Mouse (Mus musculus): ENCODE measurements around the gene Iqca. TPM values are rescaled to one million over a fixed set of nuclear protein-coding genes. Genes with fewer than 3 reads are reported as not detected.

The Iqca gene
- polyA plus RNA-seq, 1 experiment, result not detected

- no peak for TF ChIP-seq GATA1 (IDR thresholded peaks at IDR 0.05; ENCODE audit: low read length)
These were observed 126.3 kb downstream of the Iqca start for GRCm38 (mm10) chr1:90026945-90027344.

- TF ChIP-seq GATA1 (IDR thresholded peaks at IDR 0.05; ENCODE audit: low read length), result no peak
These were observed 132.9 kb downstream of the Iqca start for GRCm38 (mm10) chr1:90020336-90020735.

- no peak for TF ChIP-seq GATA1 (IDR thresholded peaks at IDR 0.05; ENCODE audit: low read length)
These were observed 135.1 kb downstream of the Iqca start for GRCm38 (mm10) chr1:90018071-90018470.

- no peak for TF ChIP-seq GATA1 (IDR thresholded peaks at IDR 0.05; ENCODE audit: low read length)
These were observed 138.8 kb downstream of the Iqca start, which contains the start of gene Asb18 for GRCm38 (mm10) chr1:90014446-90014845. Gene Asb18, minus strand, starts transcription at chr1:90014666.

GRCm38 (mm10) chr1:90013273-90013672, 139.9 kb downstream of the Iqca start:
- TF ChIP-seq GATA1 (IDR thresholded peaks at IDR 0.05; ENCODE audit: low read length), result no peak

GRCm38 (mm10) chr1:90012850-90013249, 140.4 kb downstream of the Iqca start:
- no peak for TF ChIP-seq GATA1 (IDR thresholded peaks at IDR 0.05; ENCODE audit: low read length)

GRCm38 (mm10) chr1:90012168-90012567, 141.0 kb downstream of the Iqca start:
- no peak for TF ChIP-seq GATA1 (IDR thresholded peaks at IDR 0.05; ENCODE audit: low read length)

- no peak for TF ChIP-seq GATA1 (IDR thresholded peaks at IDR 0.05; ENCODE audit: low read length)
These were observed 143.1 kb downstream of the Iqca start for GRCm38 (mm10) chr1:90010077-90010476.

- no peak for TF ChIP-seq GATA1 (IDR thresholded peaks at IDR 0.05; ENCODE audit: low read length)
These were observed 144.0 kb downstream of the Iqca start for GRCm38 (mm10) chr1:90009188-90009587.

- TF ChIP-seq GATA1 (IDR thresholded peaks at IDR 0.05; ENCODE audit: low read length), result no peak
These were observed 146.5 kb downstream of the Iqca start for GRCm38 (mm10) chr1:90006666-90007065.

- TF ChIP-seq GATA1 (IDR thresholded peaks at IDR 0.05; ENCODE audit: low read length), result no peak
These were observed 152.2 kb downstream of the Iqca start for GRCm38 (mm10) chr1:90000981-90001380.

GRCm38 (mm10) chr1:89999858-90000257, 153.3 kb downstream of the Iqca start:
- no peak for TF ChIP-seq GATA1 (IDR thresholded peaks at IDR 0.05; ENCODE audit: low read length)

- no peak for TF ChIP-seq GATA1 (IDR thresholded peaks at IDR 0.05; ENCODE audit: low read length)
These were observed 154.5 kb downstream of the Iqca start for GRCm38 (mm10) chr1:89998696-89999095.

GRCm38 (mm10) chr1:89998076-89998475, 155.1 kb downstream of the Iqca start:
- TF ChIP-seq GATA1 (IDR thresholded peaks at IDR 0.05; ENCODE audit: low read length), result no peak

GRCm38 (mm10) chr1:89992256-89992655, 160.9 kb downstream of the Iqca start:
- TF ChIP-seq GATA1 (IDR thresholded peaks at IDR 0.05; ENCODE audit: low read length), result no peak

Other genes with a start within 250 kb of the Iqca start
- not detected in 2 replicates for gene Gbx2, start 222.2 kb downstream of the Iqca start, polyA plus RNA-seq (2012)
- not detected in 2 replicates for gene Asb18, start 138.7 kb downstream of the Iqca start, polyA plus RNA-seq (2012)
- gene Ackr3, start 50.6 kb upstream of the Iqca start, polyA plus RNA-seq (2012), result not detected in 2 replicates

Measured in G1E-ER4 (cell line).